Mouse (Mus musculus) cerebellum, adult 2 months (tissue): ENCODE data around the gene Ctbs. TPM values are rescaled to one million over a fixed set of nuclear protein-coding genes. Genes with fewer than 3 reads are reported as not detected.

ENCODE experiments used
- DNase-seq, 2 experiments: peaks; one replicate each; pipeline ENCODE4 v3.0.0; 2021
- H3K27ac ChIP-seq: fragments of 200-500 bp; 2 replicates; pipeline ENCODE4 v1.5.1; 2012; ENCODE audit warnings: low read length, control low read depth, inconsistent platforms; ENCODE audit not compliant: insufficient read depth
- H3K27me3 ChIP-seq: fragments of 200-500 bp; 2 replicates; pipeline ENCODE4 v1.6.1; 2012; ENCODE audit warnings: inconsistent platforms, mild to moderate bottlenecking, low read length, moderate library complexity; ENCODE audit not compliant: control insufficient read depth, insufficient read depth
- H3K4me1 ChIP-seq: fragments of 200-500 bp; 2 replicates; pipeline ENCODE4 v1.6.1; 2011; ENCODE audit warnings: low read length; ENCODE audit not compliant: control insufficient read depth, insufficient read depth
- H3K4me3 ChIP-seq: fragments of 200-500 bp; replicated peaks from 2 replicates; pipeline ENCODE3; 2011; ENCODE audit warnings: mild to moderate bottlenecking, low read depth, low read length, control low read depth; ENCODE audit not compliant: insufficient read depth
- CTCF ChIP-seq: fragments of 200-500 bp; IDR thresholded peaks from 2 replicates; pipeline ENCODE4 v1.5.1; 2011; ENCODE audit warnings: low read depth, mild to moderate bottlenecking, control low read depth, low read length, moderate library complexity, borderline replicate concordance; ENCODE audit not compliant: insufficient read depth
- POLR2A ChIP-seq: fragments of 200-500 bp; IDR thresholded peaks from 2 replicates; pipeline ENCODE4 v1.6.1; 2011; ENCODE audit warnings: low read length, control low read depth, borderline replicate concordance; ENCODE audit not compliant: insufficient read depth
- WGBS: fragments of 180-500 bp; shearing (Covaris S2); methylation state at CpG from one replicate; pipeline ENCODE4 v1.1.7; 2018; 5-methylcytosine and 5-hydroxymethylcytosine counted together
- polyA plus RNA-seq: library from polyadenylated mRNA; depleted of rRNA; stranded (reverse); fragments of >200 nt; gene quantifications from 2 replicates; pipeline ENCODE4 v1.2.3, GENCODE M21; 2012; rRNA removed

Gene Ctbs
- 2.7 and 3.0 TPM in 2 replicates for polyA plus RNA-seq

- Histone ChIP-seq H3K4me3 (peak within 1 kb of the TSS; percentile 61), H3K27me3 (no peaks in the 10 kb centered on the region), H3K4me1 (no peaks in the 10 kb centered on the region), H3K27ac (no peak within 1 kb of the TSS)
- DNase-seq: no peak
- WGBS: 45% methylated on average over 9 of the region's 9 CpGs
- no peak for TF ChIP-seq CTCF
- no peak for TF ChIP-seq POLR2A
These were observed at the start of gene Ctbs for GRCm38 (mm10) chr3:146449745-146450250. Gene Ctbs, plus strand, starts transcription at chr3:146449795.

DNA sequence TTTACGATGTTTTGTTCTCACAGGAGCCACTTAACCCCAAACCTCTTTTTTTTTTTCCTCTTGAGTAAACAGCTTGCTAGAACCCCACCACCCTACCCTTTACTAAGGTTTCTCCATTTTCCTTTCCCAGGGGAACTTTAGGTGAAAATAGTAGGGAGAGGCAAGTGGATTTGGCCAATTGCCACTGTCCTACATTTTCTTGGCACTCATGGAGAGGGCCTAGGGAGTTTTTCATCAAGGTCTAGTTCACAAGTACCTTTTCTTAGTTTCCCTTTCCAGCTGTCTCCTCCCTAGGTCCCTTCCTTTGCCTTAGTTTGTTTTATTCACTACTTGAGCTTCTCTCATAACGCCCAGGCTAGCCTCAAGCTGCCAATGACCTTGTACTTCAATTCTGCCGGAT, 45.8 kb upstream of the Ctbs start:
- 29% methylated on average over 3 of the region's 3 CpGs for WGBS
- H3K27ac ChIP-seq: peak overlapping the region; percentile 84
- DNase-seq: no peak
- H3K27me3 ChIP-seq: no peaks in the 10 kb centered on the region
- peaks cover 14% of the 10 kb centered on the region for H3K4me1 ChIP-seq
- peak overlapping the region; percentile 74 for H3K4me3 ChIP-seq
- TF ChIP-seq POLR2A (no peak), CTCF (no peak)

- Histone ChIP-seq H3K4me3 (peak within 1 kb of the TSS; percentile 96), H3K4me1 (peaks cover 14% of the 10 kb centered on the region), H3K27me3 (no peaks in the 10 kb centered on the region), H3K27ac (peak within 1 kb of the TSS; percentile 93)
- peak; percentile 98 to 99 for DNase-seq
- TF ChIP-seq POLR2A: peak; percentile 53; the same call in 1 of the 2 replicates
- TF ChIP-seq CTCF: no peak
- under 1% methylated on average over 96 of the region's 100 CpGs for whole genome bisulfite sequencing
These were observed 45.0 kb upstream of the Ctbs start, which contains the start of gene Ssx2ip for GRCm38 (mm10) chr3:146404311-146405201. Gene Ssx2ip, plus strand, starts transcription at chr3:146404642.

DNA sequence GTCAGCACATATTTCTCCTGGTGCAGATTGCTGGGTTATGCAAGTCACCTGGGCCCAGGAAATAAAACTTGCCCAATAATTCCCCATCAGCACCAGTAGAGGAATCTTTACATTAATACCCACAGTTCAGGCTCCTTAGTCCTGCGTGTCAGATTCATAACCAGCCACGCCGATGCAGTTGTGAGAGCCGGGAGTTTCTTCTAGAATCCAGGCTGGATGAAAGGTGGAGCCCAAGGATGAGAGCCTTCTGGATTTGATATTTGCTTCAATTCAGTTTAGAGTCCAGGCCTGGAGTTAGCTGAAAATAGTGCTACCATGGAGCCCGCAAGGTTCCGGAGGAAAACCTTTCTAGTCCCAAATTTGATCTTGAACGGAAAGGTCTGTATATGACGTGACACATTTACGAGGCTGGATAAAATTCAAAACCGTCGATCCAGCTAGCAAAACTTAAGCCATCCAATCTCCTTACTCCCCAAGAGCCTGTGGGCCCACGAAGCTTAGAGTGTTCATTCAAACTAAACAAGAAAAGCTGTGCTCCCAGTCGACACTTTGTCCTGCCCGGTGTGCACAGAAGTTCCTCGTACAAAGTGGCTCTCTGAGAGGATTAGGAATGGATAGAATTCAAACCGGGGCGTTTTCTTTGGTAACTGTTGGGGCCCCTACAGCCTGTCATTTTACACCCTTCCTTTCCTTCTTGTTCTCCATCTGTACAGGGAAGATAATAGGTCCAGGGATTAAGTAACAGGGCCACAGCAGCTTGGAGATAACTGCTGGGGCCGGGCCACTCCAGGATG, 44.2 kb upstream of the Ctbs start:
- Histone ChIP-seq H3K4me1 (peaks cover 17% of the 10 kb centered on the region), H3K27ac (peak overlapping the region; percentile 93), H3K27me3 (no peaks in the 10 kb centered on the region), H3K4me3 (peak overlapping the region; percentile 96)
- WGBS: 4% methylated on average over 18 of the region's 18 CpGs
- no peak for DNase-seq
- TF ChIP-seq CTCF (no peak), POLR2A (no peak)

GRCm38 (mm10) chr3:146406007-146406341, 43.6 kb upstream of the Ctbs start:
- TF ChIP-seq CTCF: no peak
- TF ChIP-seq POLR2A: no peak
- Histone ChIP-seq H3K27me3 (no peaks in the 10 kb centered on the region), H3K4me1 (peaks cover 19% of the 10 kb centered on the region), H3K27ac (no peak overlapping the region), H3K4me3 (peak overlapping the region; percentile 96)
- DNase-seq: no peak
- 45% methylated on average over 5 of the region's 5 CpGs for WGBS

GRCm38 (mm10) chr3:146407086-146407721, 42.4 kb upstream of the Ctbs start:
- WGBS: 60% methylated on average over 16 of the region's 16 CpGs
- TF ChIP-seq CTCF (no peak), POLR2A (no peak)
- H3K4me3 ChIP-seq: peak overlapping the region; percentile 23
- no peak overlapping the region for H3K27ac ChIP-seq
- no peak for DNase-seq
- peaks cover 26% of the 10 kb centered on the region for H3K4me1 ChIP-seq
- no peaks in the 10 kb centered on the region for H3K27me3 ChIP-seq

DNA sequence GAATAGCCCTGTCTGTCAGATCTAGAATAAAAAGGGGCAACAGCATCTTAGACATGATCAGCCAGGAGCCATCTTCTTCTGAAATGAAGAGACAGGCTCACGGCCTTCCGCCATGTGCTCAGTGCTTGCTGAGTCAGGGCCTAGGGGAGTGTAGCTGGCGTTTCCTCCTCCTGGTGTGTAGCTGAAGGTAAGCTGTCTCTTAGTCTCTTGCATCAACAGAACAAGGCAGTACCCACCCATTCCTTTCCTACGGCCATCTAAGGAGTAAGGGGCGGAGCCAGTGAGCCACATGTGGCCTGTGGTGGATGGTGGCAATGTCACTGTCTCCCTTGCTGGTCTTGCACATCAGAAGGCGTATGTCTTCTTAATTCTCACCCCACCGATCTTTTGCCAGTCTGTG, 39.5 kb upstream of the Ctbs start:
- no peak for DNase-seq
- Histone ChIP-seq H3K27ac (no peak overlapping the region), H3K27me3 (no peaks in the 10 kb centered on the region), H3K4me3 (no peak overlapping the region), H3K4me1 (peaks cover 47% of the 10 kb centered on the region)
- 86% methylated on average over 7 of the region's 7 CpGs for WGBS
- no peak for TF ChIP-seq CTCF
- no peak for TF ChIP-seq POLR2A
